Mouse (Mus musculus) WW6 (cell line): ENCODE measurements around the gene Map3k6.

Experiments
- DNase-seq: peaks from one replicate; pipeline ENCODE4 v3.0.0-alpha.2; 2013; ENCODE audit warnings: low read depth, low spot score

Gene Map3k6

GRCm38 (mm10) chr4:133213661-133214060 lies 27.0 kb upstream of the Map3k6 start:
- no peak for DNase-seq

GRCm38 (mm10) chr4:133217641-133218040 lies 23.0 kb upstream of the Map3k6 start:
- no peak for DNase-seq

GRCm38 (mm10) chr4:133218745-133219144 lies 21.9 kb upstream of the Map3k6 start:
- no peak for DNase-seq

GRCm38 (mm10) chr4:133220656-133221055 lies 20.0 kb upstream of the Map3k6 start:
- DNase-seq = no peak

GRCm38 (mm10) chr4:133221701-133222100 lies 18.9 kb upstream of the Map3k6 start:
- DNase-seq = no peak

- no peak for DNase-seq
Observed at GRCm38 (mm10) chr4:133223875-133224274, 16.7 kb upstream of the Map3k6 start.

GRCm38 (mm10) chr4:133226073-133226472 lies 14.5 kb upstream of the Map3k6 start:
- no peak for DNase-seq

- DNase-seq = no peak
Observed at GRCm38 (mm10) chr4:133227636-133228035, 13.0 kb upstream of the Map3k6 start.

- no peak for DNase-seq
Observed at GRCm38 (mm10) chr4:133229582-133229981, 11.0 kb upstream of the Map3k6 start.

GRCm38 (mm10) chr4:133233285-133233976 lies 7.2 kb upstream of the Map3k6 start:
- DNase-seq = no peak

GRCm38 (mm10) chr4:133234771-133235170 lies 5.8 kb upstream of the Map3k6 start:
- no peak for DNase-seq

- DNase-seq = no peak
Observed at GRCm38 (mm10) chr4:133235415-133235814, 5.2 kb upstream of the Map3k6 start.

GRCm38 (mm10) chr4:133237911-133238310 lies 2.7 kb upstream of the Map3k6 start:
- no peak for DNase-seq

- peak; percentile 59 for DNase-seq
Observed at GRCm38 (mm10) chr4:133240934-133241908, 603 bp downstream of the Map3k6 start.

GRCm38 (mm10) chr4:133241910-133242309 lies 1.3 kb downstream of the Map3k6 start:
- no peak for DNase-seq

- no peak for DNase-seq
Observed at GRCm38 (mm10) chr4:133242710-133243109, 2.1 kb downstream of the Map3k6 start.

GRCm38 (mm10) chr4:133243538-133243937 lies 2.9 kb downstream of the Map3k6 start:
- no peak for DNase-seq

GRCm38 (mm10) chr4:133244289-133244688 lies 3.7 kb downstream of the Map3k6 start:
- no peak for DNase-seq

GRCm38 (mm10) chr4:133247072-133247471 lies 6.5 kb downstream of the Map3k6 start:
- no peak for DNase-seq

- DNase-seq = no peak
Observed at GRCm38 (mm10) chr4:133247806-133248449, 7.3 kb downstream of the Map3k6 start.

- DNase-seq = peak; percentile 64
Observed at GRCm38 (mm10) chr4:133250609-133251008, 10.0 kb downstream of the Map3k6 start.

GRCm38 (mm10) chr4:133251214-133251613 lies 10.6 kb downstream of the Map3k6 start:
- DNase-seq = no peak
